Mouse (Mus musculus) left cerebral cortex, postnatal 25 days (tissue): ENCODE measurements around the gene Sstr4. TPM values are rescaled to one million over a fixed set of nuclear protein-coding genes. Genes with fewer than 3 reads are reported as not detected.

Experiments used
- total RNA-seq, 2 experiments: library from RNA; stranded (reverse); gene quantifications; 2 replicates each; pipeline ENCODE4 v1.2.3; 2021

Gene Sstr4
- total RNA-seq, 2 experiments from 2014 or later, result 35.1 to 42.9 TPM

Other genes with a start within 250 kb of the Sstr4 start
- 10 to 100 TPM; 10.6 to 13.8 TPM for gene Thbd, start 12.8 kb downstream of the Sstr4 start, total RNA-seq
- 1 to 10 TPM; 6.1 to 7.6 TPM for gene Cd93, start 48.2 kb downstream of the Sstr4 start, total RNA-seq